8 mouse cellular contexts compared by ENCODE assay signal in the genomic region with DNA sequence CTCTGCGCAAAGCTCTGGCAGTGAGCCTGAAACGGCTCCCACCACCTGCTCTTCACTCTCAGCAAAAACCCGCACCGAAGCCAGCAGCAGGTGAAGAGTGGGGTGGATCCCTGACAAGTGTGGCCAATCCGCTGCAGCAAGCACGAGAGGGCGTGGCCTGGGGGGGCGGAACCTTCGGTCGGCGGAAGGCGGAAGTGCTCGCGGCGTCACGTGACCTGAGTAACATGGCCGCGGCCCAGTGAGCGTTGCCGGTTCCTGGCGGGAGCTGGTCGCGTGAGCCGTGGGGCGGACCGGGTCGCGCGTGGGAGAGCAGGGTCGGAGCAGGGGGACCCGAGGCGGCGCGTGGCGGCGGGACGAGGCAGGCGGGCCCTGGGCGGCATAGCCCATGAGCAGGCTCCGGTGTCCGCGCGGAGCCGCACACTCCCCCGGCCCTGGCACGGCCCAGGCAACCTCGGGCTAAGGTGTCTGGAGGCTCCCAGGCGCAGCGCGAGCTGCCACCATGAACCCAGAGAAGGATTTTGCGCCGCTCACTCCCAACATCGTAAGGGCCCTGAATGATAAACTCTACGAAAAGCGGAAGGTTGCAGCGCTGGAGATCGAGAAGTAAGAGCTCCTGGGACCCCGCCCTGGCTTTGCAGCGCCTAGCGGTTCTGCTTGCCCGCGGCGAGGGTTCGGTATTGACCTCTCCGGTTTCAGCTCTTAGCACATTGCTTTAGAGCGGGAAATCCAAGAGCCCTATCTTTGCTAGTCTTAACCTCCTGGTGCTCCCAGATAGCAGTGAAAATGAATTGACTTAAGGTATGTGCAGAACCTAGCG. TPM values are rescaled to one million over a fixed set of nuclear protein-coding genes. Genes with fewer than 3 reads are reported as not detected.
DNase-seq lines count a peak whose midpoint lies in the region; ATAC-seq lines count a peak whose summit lies in the region.

Gene Vac14 (plus strand): TSS at position 195 of the 817 bp plus-strand sequence.

- peak within 1 kb of the TSS; percentile 86 for H3K9ac ChIP-seq in hindbrain, embryonic 15.5 days

- H3K36me3 ChIP-seq in hindbrain, embryonic 15.5 days: no peaks in the 10 kb centered on the region

- H3K9me3 ChIP-seq in hindbrain, embryonic 15.5 days: no peaks in the 10 kb centered on the region

- DNase-seq in T-cell, adult 2 months (ENCODE audit: low spot score): peak; percentile 97
- peak; percentile 98 to 99 for DNase-seq in cerebellum, postnatal 36 days
- peak; percentile 97 to 98 for DNase-seq in frontal cortex, postnatal 36 days (ENCODE audit: low spot score in 2 of 2)
- DNase-seq in left cerebral cortex, adult 11 months (ENCODE audit: low spot score): peak; percentile 96
- DNase-seq in lung, postnatal 4 days: peak; percentile 97 to 98
- peak; percentile 92 for DNase-seq in retina, postnatal 7 days (ENCODE audit: low read depth, low spot score)
- peak; percentile 90 for DNase-seq in urinary bladder, adult 2 months (ENCODE audit: low spot score)

- H3K4me3 ChIP-seq in hindbrain, embryonic 15.5 days: peak within 1 kb of the TSS; percentile 98

- no peaks in the 10 kb centered on the region for H3K27me3 ChIP-seq in hindbrain, embryonic 15.5 days

- peak within 1 kb of the TSS; percentile 82 for H3K27ac ChIP-seq in hindbrain, embryonic 15.5 days (replicated peaks)

- ATAC-seq in hindbrain, embryonic 15.5 days (ENCODE audit: low FRiP score, low read depth): peak; percentile 97

- peaks cover 35% of the 10 kb centered on the region for H3K4me1 ChIP-seq in hindbrain, embryonic 15.5 days (replicated peaks)

- under 1% methylated on average over 67 of the region's 67 CpGs for WGBS in hindbrain, embryonic 15.5 days

- H3K4me2 ChIP-seq in hindbrain, embryonic 15.5 days: peak within 1 kb of the TSS; percentile 77

RNA-seq across cellular contexts. Expression of gene Vac14, which starts in this region (rescaled TPM):
- 29.3 and 33.6 TPM in 2 replicates for polyA plus RNA-seq in hindbrain, embryonic 15.5 days (2015; fragmentation: Nextera tagmentation; extraction: Ambion mirVana)
- polyA plus RNA-seq in urinary bladder, adult 2 months (2012; rRNA removed): 20.5 and 21.8 TPM in 2 replicates

Comparison
In these comparisons a context has a peak if more than half of its experiments do, and no peak if none do; other contexts are left out.
1. Peak in every context shown above with its lines: DNase-seq, ATAC-seq, H3K4me3 ChIP-seq and H3K27ac ChIP-seq.